ENCODE assay signal across 8 mouse cellular contexts in the genomic region with DNA sequence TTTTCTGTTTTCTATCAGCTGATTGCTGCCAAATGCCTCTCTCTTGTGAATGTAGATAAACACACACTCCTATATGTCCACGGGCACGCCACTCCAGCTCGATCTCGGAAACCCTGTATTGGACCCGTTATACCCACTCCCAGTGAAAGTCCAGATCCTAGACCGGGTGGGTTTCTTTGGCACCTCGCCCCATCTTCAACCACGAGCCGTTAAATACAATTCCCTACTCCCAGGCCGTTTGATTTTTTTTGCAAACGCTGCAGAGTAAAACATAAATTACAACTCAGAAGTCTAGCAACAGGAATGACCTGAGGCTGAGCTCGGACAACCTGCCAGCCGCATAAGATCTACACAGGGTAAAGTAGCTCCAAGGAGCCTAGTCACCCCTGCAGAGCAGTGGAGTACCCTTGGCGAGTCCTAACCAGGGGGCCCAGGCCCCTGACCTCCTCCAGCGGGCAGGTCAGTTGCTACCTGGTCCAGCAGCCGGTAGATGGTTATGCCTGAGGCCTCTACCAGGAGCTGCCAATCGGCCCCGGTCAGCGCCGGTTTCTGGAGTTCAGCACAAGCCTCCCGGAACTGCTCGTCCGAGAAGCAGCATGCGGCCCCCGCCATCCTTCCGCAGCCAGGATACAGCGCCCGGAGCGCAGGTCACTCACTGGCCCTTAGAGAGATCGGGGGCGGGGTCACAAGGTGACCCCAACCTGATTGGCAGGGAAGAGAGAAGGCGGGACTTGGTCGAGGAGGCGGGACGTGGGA. TPM values are rescaled to one million over a fixed set of nuclear protein-coding genes. Genes with fewer than 3 reads are reported as not detected.
A peak's percentile ranks its signal among the peaks of the same experiment; 100 is the strongest.
DNase-seq lines count a peak whose midpoint lies in the region; ATAC-seq and TF ChIP-seq lines count a peak whose summit lies in the region.

A gene (minus strand): TSS at position 664 of the 756 bp plus-strand sequence.

- H3K27ac ChIP-seq in heart, embryonic 14.5 days (replicated peaks in 1 of 2; ENCODE audit: control insufficient read depth in 1 of 2, insufficient read depth in 1 of 2, low read depth in 2 of 2, low read length in 2 of 2) = 0 out of 4 replicates have a peak within 1 kb of the TSS, but pooled peaks of 1 of the 2 experiments have one; percentile 25
- H3K27ac ChIP-seq in neural tube, embryonic 14.5 days (ENCODE audit: low read depth, low read length) = no peak within 1 kb of the TSS

- peak within 1 kb of the TSS; percentile 79 for H3K9ac ChIP-seq in heart, embryonic 14.5 days (ENCODE audit: low read length)
- H3K9ac ChIP-seq in neural tube, embryonic 14.5 days (replicated peaks; ENCODE audit: low read depth, low read length) = peak within 1 kb of the TSS; percentile 50

- H3K36me3 ChIP-seq in E14TG2a.4 (ENCODE audit: insufficient read depth, low read length) = no peaks in the 10 kb centered on the region
- no peaks in the 10 kb centered on the region for H3K36me3 ChIP-seq in heart, embryonic 14.5 days (ENCODE audit: control insufficient read depth, insufficient read depth, low read length)
- H3K36me3 ChIP-seq in neural tube, embryonic 14.5 days (ENCODE audit: control insufficient read depth, insufficient read depth, low read length) = no peaks in the 10 kb centered on the region

- DNase-seq in c-Kit-negative CD71-positive TER-119-positive erythroid progenitor cells, embryonic 14.5 days (ENCODE audit: low read depth, low spot score) = peak; percentile 65
- DNase-seq in kidney, postnatal 10 days = peak; percentile 93
- peak; percentile 79 for DNase-seq in lung, adult 2 months
- peak; percentile 52 to 60 for DNase-seq in thymus, adult 18-20 months

- peak; percentile 97 for ATAC-seq in erythroid progenitor cell, adult 5-6 weeks (replicated peaks; ENCODE audit: low FRiP score, poor library complexity, severe bottlenecking)
- peak; percentile 95 for ATAC-seq in heart, embryonic 14.5 days (ENCODE audit: insufficient number of reproducible peaks, insufficient read depth, low FRiP score, low read depth)
- ATAC-seq in neural tube, embryonic 14.5 days (ENCODE audit: low read depth) = peak; percentile 79; the same call in 1 of the 2 replicates

- no peak; the same call in 1 of the 2 replicates for TF ChIP-seq POLR2A in lung, adult 2 months (IDR thresholded peaks at IDR 0.05; ENCODE audit: borderline replicate concordance, extremely low read depth, low read depth, low read length)

- H3K4me2 ChIP-seq in heart, embryonic 14.5 days (ENCODE audit: low read length) = peak within 1 kb of the TSS; percentile 82
- H3K4me2 ChIP-seq in neural tube, embryonic 14.5 days (ENCODE audit: low read depth, low read length) = peak within 1 kb of the TSS; percentile 70

- H3K4me3 ChIP-seq in E14TG2a.4 (replicated peaks; ENCODE audit: low read length) = peak within 1 kb of the TSS; percentile 86
- peak within 1 kb of the TSS; percentile 49 to 60 for H3K4me3 ChIP-seq in heart, embryonic 14.5 days (ENCODE audit: control insufficient read depth in 1 of 2, insufficient read depth in 1 of 2, low read depth in 1 of 2, low read length in 2 of 2)
- H3K4me3 ChIP-seq in lung, adult 2 months (replicated peaks; ENCODE audit: extremely low read depth, low read depth, low read length) = peak within 1 kb of the TSS; percentile 51
- H3K4me3 ChIP-seq in neural tube, embryonic 14.5 days (ENCODE audit: low read depth, low read length) = peak within 1 kb of the TSS; percentile 35

- H3K4me1 ChIP-seq in E14TG2a.4 (replicated peaks; ENCODE audit: low read depth, low read length) = peaks cover 3% of the 10 kb centered on the region; the same call in 1 of the 2 replicates
- H3K4me1 ChIP-seq in heart, embryonic 14.5 days (ENCODE audit: control insufficient read depth in 2 of 2, insufficient read depth in 2 of 2, low read length in 2 of 2) = peaks cover 0 to 3% of the 10 kb centered on the region in 2 experiments; a peak in 1 of 4 replicates
- peaks cover 2% of the 10 kb centered on the region; the same call in 1 of the 2 replicates for H3K4me1 ChIP-seq in lung, adult 2 months (ENCODE audit: control insufficient read depth, insufficient read depth, low read length)
- H3K4me1 ChIP-seq in neural tube, embryonic 14.5 days (ENCODE audit: control insufficient read depth, insufficient read depth, low read length) = 0 out of 2 replicates have a peak, but pooled peaks cover 2% of the 10 kb centered on the region

- H3K27me3 ChIP-seq in E14TG2a.4 (ENCODE audit: insufficient read depth, low read length) = no peaks in the 10 kb centered on the region
- no peaks in the 10 kb centered on the region for H3K27me3 ChIP-seq in heart, embryonic 14.5 days (ENCODE audit: control insufficient read depth, insufficient read depth, low read length)
- H3K27me3 ChIP-seq in neural tube, embryonic 14.5 days (ENCODE audit: control insufficient read depth, insufficient read depth, low read length) = no peaks in the 10 kb centered on the region

- WGBS in heart, embryonic 14.5 days = 9% methylated on average over 35 of the region's 35 CpGs
- WGBS in lung, adult 2 months = 9% methylated on average over 35 of the region's 35 CpGs
- WGBS in neural tube, embryonic 14.5 days = 12% methylated on average over 35 of the region's 35 CpGs

- no peak for TF ChIP-seq CTCF in E14TG2a.4 (conservative IDR thresholded peaks at IDR 0.05; ENCODE audit: low read length)
- TF ChIP-seq CTCF in lung, adult 2 months (IDR thresholded peaks at IDR 0.05; ENCODE audit: insufficient read depth, low read length) = no peak

- no peaks in the 10 kb centered on the region for H3K9me3 ChIP-seq in E14TG2a.4 (ENCODE audit: low read length)
- no peaks in the 10 kb centered on the region for H3K9me3 ChIP-seq in heart, embryonic 14.5 days (ENCODE audit: control insufficient read depth, low read length)
- no peaks in the 10 kb centered on the region for H3K9me3 ChIP-seq in neural tube, embryonic 14.5 days (ENCODE audit: control insufficient read depth, low read length)

RNA-seq across cellular contexts. Expression of the gene that starts here (rescaled TPM):
- total RNA-seq in erythroid progenitor cell, adult 5-6 weeks (2015; ENCODE audit: low replicate concordance) = 3.8 TPM in 1 of 2 replicates, not detected in the other
- total RNA-seq in erythroid progenitor cell, adult 5-6 weeks (2017; ENCODE audit: low replicate concordance) = 2.1 and 4.1 TPM in 2 replicates
- polyA plus RNA-seq in heart, embryonic 14.5 days (2014; fragmentation: Nextera tagmentation; extraction: Ambion mirVana) = 6.3 and 6.5 TPM in 2 replicates
- 3.0 and 3.1 TPM in 2 replicates for polyA plus RNA-seq in lung, adult 2 months (2012; rRNA removed)
- 0.90 and 1.5 TPM in 2 replicates for polyA plus RNA-seq in neural tube, embryonic 14.5 days (2014; fragmentation: Nextera tagmentation; extraction: Ambion mirVana)

Comparison
In these comparisons a context has a peak if more than half of its experiments do, and no peak if none do; other contexts are left out.
1. H3K4me3 ChIP-seq: peak in every context shown above with its lines; median percentile 86 in E14TG2a.4; 54 in heart, embryonic 14.5 days; 51 in lung, adult 2 months; 35 in neural tube, embryonic 14.5 days.